Mouse (Mus musculus) lung, embryonic 16.5 days (tissue): ENCODE data around the gene Heph. TPM values are rescaled to one million over a fixed set of nuclear protein-coding genes. Genes with fewer than 3 reads are reported as not detected.
"Not testable (repeated sequence)": the region's sequence is repeated elsewhere in the genome, so short reads cannot be mapped to it uniquely, and the experiment has no call there.

Experiments
- ATAC-seq: fragments of 200-750 bp; cut with Nextera tagmentation; 2 replicates; pipeline ENCODE4 v1.8.0; 2017; ENCODE audit warnings: low read depth, mild to moderate bottlenecking, moderate library complexity
- H3K27ac ChIP-seq: fragments of 300-500 bp; sonication (generic); 2 replicates; pipeline ENCODE4 v1.5.1; 2014; ENCODE audit warnings: mild to moderate bottlenecking, control low read depth, low read length
- H3K27me3 ChIP-seq: fragments of 300-500 bp; sonication (generic); 2 replicates; pipeline ENCODE4 v1.6.1; 2014; ENCODE audit warnings: low read depth, low read length, mixed read lengths; ENCODE audit not compliant: control insufficient read depth, insufficient read depth
- H3K36me3 ChIP-seq: fragments of 300-500 bp; sonication (generic); 2 replicates; pipeline ENCODE4 v1.6.1; 2014; ENCODE audit warnings: low read length; ENCODE audit not compliant: control insufficient read depth, insufficient read depth
- H3K4me1 ChIP-seq: fragments of 300-500 bp; sonication (generic); replicated peaks from 2 replicates; pipeline ENCODE4 v1.6.1; 2014; ENCODE audit warnings: low read length, mixed read lengths; ENCODE audit not compliant: control insufficient read depth, insufficient read depth
- H3K4me2 ChIP-seq: fragments of 300-500 bp; sonication (generic); 2 replicates; pipeline ENCODE4 v1.6.1; 2014; ENCODE audit warnings: low read depth, low read length, control low read depth
- H3K4me3 ChIP-seq: fragments of 300-500 bp; sonication (generic); 2 replicates; pipeline ENCODE4 v1.5.1; 2014; ENCODE audit warnings: mild to moderate bottlenecking, low read length, control low read depth
- H3K9ac ChIP-seq: fragments of 300-500 bp; sonication (generic); 2 replicates; pipeline ENCODE4 v1.6.1; 2014; ENCODE audit warnings: low read length, control low read depth
- H3K9me3 ChIP-seq: fragments of 300-500 bp; sonication (generic); 2 replicates; pipeline ENCODE4 v1.6.1; 2016; ENCODE audit warnings: low read length; ENCODE audit not compliant: control insufficient read depth
- WGBS: fragments of 180-500 bp; shearing (Covaris S2); extraction: QIAGEN DNeasy Blood & Tissue Kit; methylation state at CpG from one replicate; pipeline ENCODE4 v1.1.7; 2014; 5-methylcytosine and 5-hydroxymethylcytosine counted together
- polyA plus RNA-seq: library from polyadenylated mRNA; unstranded; fragments of >200 nt; fragmentation: Nextera tagmentation; extraction: Ambion mirVana; gene quantifications from 2 replicates; pipeline ENCODE4 v1.2.1, GENCODE M21; 2015

Gene Heph
- polyA plus RNA-seq = 18.9 and 19.1 TPM in 2 replicates

DNA sequence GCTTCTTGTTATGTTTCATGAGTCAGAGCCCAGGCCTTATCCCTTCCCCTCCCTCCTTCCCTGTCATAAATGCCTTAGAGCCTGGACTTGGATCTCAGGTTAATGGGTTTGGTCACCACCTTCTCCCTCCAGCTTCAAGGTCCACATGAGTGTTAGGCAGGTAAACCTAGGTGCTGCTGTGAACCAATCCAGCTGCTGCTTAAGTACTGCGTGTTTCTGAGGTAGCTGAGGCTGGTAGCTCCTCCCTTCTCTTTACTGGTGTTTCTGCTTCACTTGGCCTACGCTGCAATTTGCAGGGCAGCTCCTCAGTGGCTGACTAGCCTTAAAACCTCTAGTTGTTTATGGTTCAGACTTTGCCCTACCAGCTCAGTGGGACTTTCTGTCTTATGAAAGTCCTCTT lies at the start of gene Heph:
Heph (plus strand) TSS at position 211 of the 400 bp plus-strand sequence.
- Histone ChIP-seq H3K9ac (no peak within 1 kb of the TSS; the same call in 1 of the 2 replicates), H3K36me3 (no peaks in the 10 kb centered on the region), H3K4me2 (peak within 1 kb of the TSS; percentile 28), H3K27ac (no peak within 1 kb of the TSS), H3K4me1 (no peaks in the 10 kb centered on the region), H3K27me3 (no peaks in the 10 kb centered on the region), H3K4me3 (peak within 1 kb of the TSS; percentile 41), H3K9me3 (no peaks in the 10 kb centered on the region)
- WGBS = 55% methylated on average over 2 of the region's 2 CpGs
- no peak for ATAC-seq

DNA sequence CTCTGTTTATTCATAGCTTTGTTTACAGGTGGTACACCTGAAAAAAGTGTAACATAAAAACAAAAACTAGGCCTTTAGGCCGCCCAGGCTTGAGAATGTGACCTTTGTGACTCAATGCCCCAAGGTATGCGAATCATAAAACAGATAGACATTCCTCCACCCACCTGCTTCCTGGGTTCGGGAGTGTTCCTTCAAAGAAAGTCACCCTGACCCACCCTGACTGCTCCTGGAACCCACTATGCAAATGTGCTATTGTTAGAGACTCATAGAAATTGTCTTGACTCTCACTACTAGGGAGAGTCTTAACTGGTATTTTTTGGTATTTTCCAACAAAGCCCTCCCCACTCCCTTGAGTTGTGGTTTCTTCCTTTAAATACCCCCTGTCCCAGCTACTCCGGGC lies 39.8 kb upstream of the Heph start:
- not testable (repeated sequence) for H3K27ac ChIP-seq, H3K4me3 ChIP-seq, H3K9me3 ChIP-seq, ATAC-seq, H3K27me3 ChIP-seq, H3K36me3 ChIP-seq, H3K4me2 ChIP-seq, H3K4me1 ChIP-seq, H3K9ac ChIP-seq
- WGBS = 64% methylated on average over 4 of the region's 4 CpGs

DNA sequence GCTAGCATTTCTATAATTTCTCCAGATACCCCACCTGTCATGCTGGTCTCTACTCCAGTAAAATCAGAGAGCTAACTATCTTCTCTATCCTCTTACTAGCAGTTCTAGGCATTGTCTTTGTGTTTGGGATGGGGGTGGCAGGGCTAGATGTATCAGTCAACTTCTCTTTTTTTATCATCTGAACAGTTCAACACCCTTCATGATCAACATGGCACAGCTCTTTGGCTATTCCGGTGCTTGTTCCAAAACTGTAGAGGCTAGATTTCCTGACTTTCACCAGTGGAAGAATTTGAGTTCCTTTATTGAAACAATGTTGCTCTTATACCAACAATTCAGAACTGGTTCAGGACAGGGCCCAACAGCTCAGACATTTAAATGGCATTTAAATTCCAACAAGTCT lies 38.2 kb upstream of the Heph start:
- ATAC-seq = no peak
- no peak overlapping the region for H3K27ac ChIP-seq
- H3K9ac ChIP-seq = no peak overlapping the region
- no peaks in the 10 kb centered on the region for H3K36me3 ChIP-seq
- WGBS = 84% methylated on average over 1 of the region's 1 CpGs
- no peak overlapping the region for H3K4me2 ChIP-seq
- H3K4me3 ChIP-seq = no peak overlapping the region
- H3K9me3 ChIP-seq = no peaks in the 10 kb centered on the region
- no peaks in the 10 kb centered on the region for H3K4me1 ChIP-seq
- no peaks in the 10 kb centered on the region for H3K27me3 ChIP-seq

DNA sequence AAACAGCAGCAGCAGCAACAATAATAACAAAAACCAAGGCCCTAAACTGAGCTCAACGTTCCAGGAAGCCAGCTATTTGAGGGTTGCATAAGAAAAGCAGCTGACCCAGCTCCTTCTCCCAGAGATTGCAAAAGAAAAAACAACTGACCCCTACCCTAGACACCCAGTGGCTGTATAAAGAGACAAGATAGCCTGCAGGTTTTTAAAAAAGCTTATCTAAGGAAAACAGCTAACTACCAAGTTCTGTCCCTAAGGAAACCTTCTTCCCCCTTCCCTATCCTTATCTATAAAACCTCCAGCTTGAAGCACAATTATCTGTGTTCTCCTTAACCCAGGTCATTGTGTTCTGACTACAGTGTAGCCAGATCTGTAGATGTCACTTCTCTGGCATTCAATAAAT lies 37.4 kb upstream of the Heph start:
- H3K27me3 ChIP-seq = no peaks in the 10 kb centered on the region
- no peak overlapping the region for H3K9ac ChIP-seq
- no peaks in the 10 kb centered on the region for H3K36me3 ChIP-seq
- H3K9me3 ChIP-seq = no peaks in the 10 kb centered on the region
- 25% methylated on average over 1 of the region's 1 CpGs for WGBS
- no peak overlapping the region for H3K4me2 ChIP-seq
- no peak overlapping the region for H3K27ac ChIP-seq
- H3K4me1 ChIP-seq = no peaks in the 10 kb centered on the region
- H3K4me3 ChIP-seq = no peak overlapping the region
- ATAC-seq = no peak

DNA sequence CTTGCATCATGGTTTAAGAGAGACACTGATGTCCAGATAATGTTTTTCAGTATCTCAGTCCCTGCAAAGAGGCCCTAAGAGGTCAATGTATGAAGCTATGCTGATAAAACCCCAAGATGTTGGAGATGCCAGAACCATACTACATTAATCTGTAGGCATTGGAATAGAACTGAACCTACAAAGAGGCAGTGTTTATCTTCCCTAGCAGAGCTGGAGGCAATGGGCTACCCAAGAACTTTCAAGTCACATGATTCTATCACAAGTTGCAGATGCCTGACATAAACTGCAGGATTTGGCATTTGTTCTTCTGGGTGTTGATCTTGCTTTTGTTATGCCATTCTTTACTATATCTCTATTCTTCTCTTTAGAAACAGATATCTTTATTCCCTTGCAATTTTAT lies 35.8 kb upstream of the Heph start:
- no peak for ATAC-seq
- Histone ChIP-seq H3K27ac (no peak overlapping the region), H3K4me3 (no peak overlapping the region), H3K27me3 (no peaks in the 10 kb centered on the region), H3K9me3 (no peaks in the 10 kb centered on the region), H3K4me1 (no peaks in the 10 kb centered on the region), H3K4me2 (no peak overlapping the region), H3K36me3 (no peaks in the 10 kb centered on the region), H3K9ac (no peak overlapping the region)

DNA sequence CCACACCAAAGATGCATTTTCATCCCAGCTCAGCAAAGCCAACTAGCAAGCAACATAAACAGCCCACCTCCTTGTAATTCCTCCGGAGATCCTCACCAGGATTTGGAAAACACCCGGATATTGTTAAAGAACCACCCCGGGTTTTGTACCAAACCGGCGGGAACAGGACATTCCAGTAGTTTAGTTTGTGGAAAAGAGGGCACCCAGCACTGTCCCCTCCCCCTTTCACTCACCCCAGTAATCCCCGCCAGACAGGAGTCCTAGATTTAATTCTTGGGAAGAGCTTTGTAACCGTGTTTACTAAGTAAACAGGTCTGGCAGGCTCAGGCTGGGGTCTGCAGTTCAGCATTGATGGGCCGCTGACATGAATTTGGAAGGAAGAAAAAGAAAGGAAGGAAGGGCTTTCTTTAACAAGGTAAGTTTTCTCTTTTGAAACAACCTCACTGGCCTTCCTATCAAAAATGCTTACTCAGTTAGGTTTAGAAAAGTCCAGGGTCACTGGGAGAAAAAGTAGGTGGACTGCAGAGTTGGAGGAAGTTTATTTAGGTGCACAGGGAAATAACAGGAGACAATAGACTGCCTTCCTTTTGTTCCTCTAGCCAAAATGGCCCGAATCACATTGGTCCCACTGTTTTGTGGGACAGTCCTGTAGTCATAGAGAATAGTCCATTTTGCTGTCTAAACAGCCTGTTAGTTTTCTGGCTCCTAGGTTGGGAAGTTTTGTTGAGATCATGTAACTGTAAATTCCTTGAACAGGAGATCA lies 1.2 kb downstream of the Heph start, which contains the start of gene Hsf3:
Hsf3 (minus strand) TSS at position 94 of the 763 bp plus-strand sequence.
- H3K36me3 ChIP-seq = no peaks in the 10 kb centered on the region
- peak within 1 kb of the TSS; percentile 41 for H3K4me3 ChIP-seq
- H3K9ac ChIP-seq = peak within 1 kb of the TSS; percentile 40
- peak within 1 kb of the TSS; percentile 28 for H3K4me2 ChIP-seq
- no peaks in the 10 kb centered on the region for H3K4me1 ChIP-seq
- 13% methylated on average over 9 of the region's 9 CpGs for WGBS
- H3K27me3 ChIP-seq = no peaks in the 10 kb centered on the region
- peak; percentile 78; the same call in 1 of the 2 replicates for ATAC-seq
- H3K27ac ChIP-seq = no peak within 1 kb of the TSS
- no peaks in the 10 kb centered on the region for H3K9me3 ChIP-seq

DNA sequence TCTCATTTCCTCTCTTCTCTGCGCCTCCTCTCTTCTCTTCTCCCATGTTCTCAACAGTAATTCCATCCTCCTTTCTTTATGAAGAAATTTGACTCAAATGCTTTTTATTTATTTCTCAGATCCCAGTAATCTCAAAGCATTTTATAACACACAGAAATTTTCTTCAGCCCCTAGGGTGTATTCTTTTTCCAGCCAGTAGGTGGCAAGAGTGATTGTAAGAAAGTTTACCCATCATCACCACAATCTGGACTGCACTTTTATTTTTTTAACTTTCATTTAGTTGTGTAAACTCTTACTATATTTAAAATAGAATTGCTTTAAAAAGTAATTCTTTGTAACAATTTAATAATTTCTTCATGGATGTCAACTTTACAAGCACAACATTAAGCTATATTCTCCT lies 46.4 kb downstream of the Heph start:
- Histone ChIP-seq H3K9ac (no peak overlapping the region), H3K36me3 (no peaks in the 10 kb centered on the region), H3K9me3 (no peaks in the 10 kb centered on the region), H3K4me2 (no peak overlapping the region), H3K4me1 (no peaks in the 10 kb centered on the region), H3K27me3 (no peaks in the 10 kb centered on the region), H3K27ac (no peak overlapping the region), H3K4me3 (no peak overlapping the region)
- no peak for ATAC-seq
- WGBS = 52% methylated on average over 1 of the region's 1 CpGs

Other genes with a start within 250 kb of the Heph start
- 0.29 TPM in 1 of 2 replicates, not detected in the other for gene Vsig4, start 161.9 kb upstream of the Heph start, polyA plus RNA-seq
- gene Hsf3, start 935 bp downstream of the Heph start, polyA plus RNA-seq = 0.14 and 0.16 TPM in 2 replicates